Mouse (Mus musculus) erythroblast, embryonic 14.5 days (primary cell): Measurements from ENCODE around the gene Elmo3. TPM values are rescaled to one million over a fixed set of nuclear protein-coding genes. Genes with fewer than 3 reads are reported as not detected.

Source experiments
- H3K27me3 ChIP-seq: 2 replicates; pipeline ENCODE4 v1.6.1; 2012; ENCODE audit warnings: inconsistent platforms; ENCODE audit not compliant: control insufficient read depth
- H3K36me3 ChIP-seq: 2 replicates; pipeline ENCODE4 v1.6.1; 2012; ENCODE audit warnings: mild to moderate bottlenecking, inconsistent platforms; ENCODE audit not compliant: control insufficient read depth
- H3K4me1 ChIP-seq: 2 replicates; pipeline ENCODE4 v1.6.1; 2012; ENCODE audit warnings: inconsistent platforms; ENCODE audit not compliant: control insufficient read depth
- H3K4me3 ChIP-seq: replicated peaks from 2 replicates; pipeline ENCODE3; 2012; ENCODE audit warnings: moderate library complexity, mild to moderate bottlenecking, inconsistent platforms
- H3K9me3 ChIP-seq: 2 replicates; pipeline ENCODE4 v1.6.1; 2012; ENCODE audit warnings: low read length, inconsistent platforms, mixed read lengths; ENCODE audit not compliant: control insufficient read depth
- GATA1 ChIP-seq: IDR thresholded peaks from 2 replicates; pipeline ENCODE4 v1.6.1; 2012; ENCODE audit warnings: low read length, inconsistent platforms, mixed read lengths
- TAL1 ChIP-seq: IDR thresholded peaks from 3 replicates; pipeline ENCODE4 v1.6.1; 2012; ENCODE audit warnings: low read length, inconsistent platforms, mixed read lengths
- polyA plus RNA-seq: library from polyadenylated mRNA; stranded (reverse); fragments of >175 nt; gene quantifications from 2 replicates; pipeline ENCODE4 v1.2.3, GENCODE M21; 2012

The Elmo3 gene
- polyA plus RNA-seq, 1 experiment, result 0.97 TPM

- no peak for TF ChIP-seq GATA1
- no peak for TF ChIP-seq TAL1
- Histone ChIP-seq H3K9me3 (no peaks in the 10 kb centered on the region), H3K36me3 (peaks cover 28% of the 10 kb centered on the region), H3K4me3 (no peak overlapping the region), H3K27me3 (peaks cover 17% of the 10 kb centered on the region), H3K4me1 (peaks cover 55% of the 10 kb centered on the region)
Measured at GRCm38 (mm10) chr8:105294776-105295175, 10.6 kb upstream of the Elmo3 start.

DNA sequence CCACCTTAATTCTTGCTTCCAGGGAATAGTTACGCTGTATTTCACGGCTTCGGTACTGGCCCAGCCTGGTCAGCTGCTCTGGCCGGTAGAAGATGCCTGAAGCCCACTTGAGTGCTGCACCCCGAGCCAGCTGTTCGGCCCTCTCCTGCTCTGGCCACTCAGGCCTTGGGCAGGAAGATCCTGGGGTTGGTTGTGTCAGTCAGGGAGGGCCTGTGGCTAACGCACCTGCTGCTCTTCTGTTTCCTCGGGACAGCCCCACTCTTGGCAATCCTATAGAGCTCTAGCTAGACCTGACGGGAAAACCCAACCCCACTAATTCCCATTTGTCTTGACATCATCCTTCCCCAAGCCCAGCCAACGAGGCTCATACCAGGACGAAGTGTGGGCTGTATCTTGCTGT is 10.1 kb upstream of the Elmo3 start:
- H3K4me3 ChIP-seq, result peak overlapping the region; percentile 31
- peaks cover 33% of the 10 kb centered on the region for H3K36me3 ChIP-seq
- H3K9me3 ChIP-seq, result no peaks in the 10 kb centered on the region
- H3K4me1 ChIP-seq, result peaks cover 55% of the 10 kb centered on the region
- peaks cover 12% of the 10 kb centered on the region for H3K27me3 ChIP-seq
- 0 out of 3 replicates have a peak, but pooled peaks have one; percentile 7 for TF ChIP-seq TAL1
- no peak for TF ChIP-seq GATA1

DNA sequence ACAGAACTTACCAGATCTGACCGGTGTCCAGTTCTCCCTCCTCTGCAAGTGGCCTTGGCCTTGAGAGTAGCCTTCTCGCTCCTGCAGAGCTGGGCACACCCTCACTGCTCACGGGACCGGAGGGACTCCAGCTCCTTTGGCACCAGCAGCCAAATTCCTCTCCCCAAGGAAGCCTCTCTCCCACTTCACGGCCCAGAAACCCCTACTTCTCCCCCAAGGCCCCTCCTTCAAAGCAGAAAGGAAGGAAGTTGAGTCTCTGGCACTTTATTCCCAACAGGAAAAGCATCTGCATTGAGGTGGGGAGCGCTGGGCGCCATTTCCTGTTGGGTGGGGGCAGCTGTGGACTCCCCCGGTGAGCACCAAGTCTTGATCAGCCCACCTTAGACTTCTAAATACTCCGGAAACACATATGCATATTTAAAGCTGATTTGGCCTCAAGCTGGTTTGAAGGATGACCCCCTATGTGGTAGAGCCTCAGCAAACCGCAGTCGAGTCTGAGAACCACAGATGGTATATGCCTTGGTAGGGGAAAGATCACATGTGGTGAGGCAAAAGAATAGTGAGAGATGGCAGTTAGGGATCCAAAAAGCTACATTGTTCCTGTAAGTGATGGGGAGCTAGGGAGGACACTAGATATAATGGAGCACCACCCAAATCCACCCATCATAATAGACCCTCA is 9.4 kb upstream of the Elmo3 start, which contains the start of gene Exoc3l:
TSS of gene Exoc3l (minus strand) at position 207 of the 679 bp plus-strand sequence.
- TF ChIP-seq TAL1 (no peak), GATA1 (no peak)
- peaks cover 55% of the 10 kb centered on the region for H3K4me1 ChIP-seq
- peaks cover 41% of the 10 kb centered on the region for H3K36me3 ChIP-seq
- H3K27me3 ChIP-seq, result peaks cover 5% of the 10 kb centered on the region
- H3K9me3 ChIP-seq, result no peaks in the 10 kb centered on the region
- peak within 1 kb of the TSS; percentile 67 for H3K4me3 ChIP-seq

- no peak for TF ChIP-seq TAL1
- TF ChIP-seq GATA1, result no peak
- peaks cover 57% of the 10 kb centered on the region for H3K36me3 ChIP-seq
Measured at GRCm38 (mm10) chr8:105297511-105298192, 7.7 kb upstream of the Elmo3 start, which contains the start of gene E2f4. E2f4 (plus strand) TSS chr8:105297663.

GRCm38 (mm10) chr8:105298351-105299252 is 6.8 kb upstream of the Elmo3 start:
- no peaks in the 10 kb centered on the region; the same call in 1 of the 2 replicates for H3K27me3 ChIP-seq
- H3K4me3 ChIP-seq, result peak overlapping the region; percentile 67
- H3K36me3 ChIP-seq, result peaks cover 67% of the 10 kb centered on the region
- H3K4me1 ChIP-seq, result peaks cover 77% of the 10 kb centered on the region
- no peaks in the 10 kb centered on the region for H3K9me3 ChIP-seq
- 0 out of 2 replicates have a peak, but pooled peaks have one; percentile 15 for TF ChIP-seq GATA1
- TF ChIP-seq TAL1, result no peak

More at GRCm38 (mm10) chr8:105297511-105298192, 7.7 kb upstream of the Elmo3 start, which contains the start of gene E2f4:
- Histone ChIP-seq H3K27me3 (peaks cover 5% of the 10 kb centered on the region), H3K4me1 (peaks cover 68% of the 10 kb centered on the region), H3K9me3 (no peaks in the 10 kb centered on the region), H3K4me3 (peak within 1 kb of the TSS; percentile 67)

GRCm38 (mm10) chr8:105299962-105300361 is 5.4 kb upstream of the Elmo3 start:
- no peaks in the 10 kb centered on the region for H3K9me3 ChIP-seq
- H3K27me3 ChIP-seq, result no peaks in the 10 kb centered on the region; the same call in 1 of the 2 replicates
- peaks cover 80% of the 10 kb centered on the region for H3K36me3 ChIP-seq
- peak; percentile 84 for TF ChIP-seq TAL1
- TF ChIP-seq GATA1, result peak; percentile 91
- peak overlapping the region; percentile 67 for H3K4me3 ChIP-seq
- H3K4me1 ChIP-seq, result peaks cover 88% of the 10 kb centered on the region

- TF ChIP-seq TAL1 (no peak), GATA1 (no peak)
- Histone ChIP-seq H3K4me1 (peaks cover 86% of the 10 kb centered on the region), H3K27me3 (no peaks in the 10 kb centered on the region), H3K4me3 (peak overlapping the region; percentile 25), H3K9me3 (no peaks in the 10 kb centered on the region), H3K36me3 (peaks cover 100% of the 10 kb centered on the region)
Measured at GRCm38 (mm10) chr8:105303396-105303795, 2.0 kb upstream of the Elmo3 start.

DNA sequence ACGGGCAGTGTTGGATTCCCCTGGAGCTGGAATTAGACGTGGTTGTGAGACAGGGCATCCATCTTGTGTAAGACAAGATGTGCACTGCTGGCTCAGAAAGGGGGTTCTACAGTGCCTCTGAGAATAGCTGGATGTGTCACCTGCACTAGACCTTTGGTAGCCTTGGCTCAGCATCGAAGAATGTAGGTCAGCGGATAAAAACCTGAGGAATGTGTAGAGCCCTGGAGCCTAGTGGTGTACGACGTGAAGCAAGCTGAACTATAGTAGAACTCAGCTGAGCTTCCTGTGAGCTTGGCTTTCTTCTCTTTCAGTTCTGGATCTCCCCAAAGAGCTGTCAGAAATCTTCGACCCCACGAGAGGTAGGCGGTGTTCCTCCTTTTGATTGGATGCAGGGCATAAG is 1.5 kb upstream of the Elmo3 start:
- TF ChIP-seq TAL1 (no peak), GATA1 (no peak)
- peaks cover 82% of the 10 kb centered on the region for H3K4me1 ChIP-seq
- peak overlapping the region; percentile 16 for H3K4me3 ChIP-seq
- H3K36me3 ChIP-seq, result peaks cover 100% of the 10 kb centered on the region
- H3K27me3 ChIP-seq, result no peaks in the 10 kb centered on the region
- H3K9me3 ChIP-seq, result no peaks in the 10 kb centered on the region
